In genomic region chr3:68210422-68210821, GRCm38 (mm10) we compare ENCODE assay signal across 12 mouse cellular contexts.
"Had no signal": no experiment of that assay in that cellular context is flagged by ENCODE, and none has a peak within 500 bp of the region (broad histone marks: within the 10 kb centered on the region; RNA-seq: fewer than 3 reads in every experiment).

No protein-coding gene starts in this region.

- H3K27me3 ChIP-seq: kidney, embryonic 15.5 days; liver, embryonic 13.5 days; midbrain, embryonic 13.5 days had no signal

- H3K9me3 ChIP-seq: kidney, embryonic 15.5 days; liver, embryonic 13.5 days; midbrain, embryonic 13.5 days had no signal

- H3K27ac ChIP-seq: kidney, embryonic 15.5 days; left cerebral cortex, adult 2 months; liver, embryonic 13.5 days; macrophage; midbrain, embryonic 13.5 days had no signal

- ATAC-seq: midbrain, embryonic 13.5 days had no signal

- H3K4me2 ChIP-seq: kidney, embryonic 15.5 days; liver, embryonic 13.5 days; midbrain, embryonic 13.5 days had no signal

- H3K4me1 ChIP-seq: kidney, embryonic 15.5 days; liver, embryonic 13.5 days; midbrain, embryonic 13.5 days had no signal

- DNase-seq: kidney, adult 8-10 months; kidney, postnatal 10 days; kidney, postnatal 36 days; layer of hippocampus, postnatal 36 days; liver, embryonic 13.5 days; lung, adult 2 months; lung, postnatal 14 days; thymus, postnatal 25 days had no signal

- H3K36me3 ChIP-seq: kidney, embryonic 15.5 days; liver, embryonic 13.5 days; midbrain, embryonic 13.5 days had no signal

- H3K4me3 ChIP-seq: kidney, embryonic 15.5 days; left cerebral cortex, adult 2 months; liver, embryonic 13.5 days; midbrain, embryonic 13.5 days had no signal

- H3K9ac ChIP-seq: kidney, embryonic 15.5 days; liver, embryonic 13.5 days; midbrain, embryonic 13.5 days had no signal
